10 mouse cellular contexts compared by ENCODE assay signal in the genomic region with DNA sequence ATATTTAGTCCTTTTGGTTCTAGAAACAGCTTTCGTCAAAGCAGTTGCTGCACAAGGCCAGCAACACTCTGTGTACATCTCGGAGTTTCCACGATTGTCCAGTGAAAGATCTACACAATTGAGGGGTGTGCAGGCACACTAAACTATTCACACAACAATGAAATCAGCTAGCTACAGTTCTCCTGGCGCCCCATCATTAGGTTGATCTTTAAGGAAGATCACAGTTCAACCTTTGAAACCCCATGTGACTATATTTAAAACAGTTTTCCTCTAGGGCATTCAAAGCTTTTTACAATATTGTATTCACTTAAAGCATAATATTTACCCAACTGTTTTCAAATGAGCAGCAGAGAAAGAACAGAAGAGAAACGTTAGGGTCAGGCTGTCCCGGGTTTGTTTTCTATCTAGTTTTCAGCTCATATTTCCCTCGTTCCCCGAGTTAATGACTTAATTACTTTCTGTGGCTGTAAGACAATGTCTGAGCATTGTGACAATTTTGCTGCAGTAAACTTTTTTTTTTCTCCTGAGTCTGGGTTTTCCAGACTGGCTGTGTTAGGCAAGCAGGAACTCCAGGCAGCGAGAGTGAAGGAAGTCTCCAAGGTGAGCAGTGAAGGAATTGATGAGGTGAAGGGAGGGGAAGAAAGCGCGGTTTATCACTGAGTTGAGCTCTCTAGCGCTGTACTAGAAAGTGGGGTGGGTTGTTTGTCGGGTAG. TPM values are rescaled to one million over a fixed set of nuclear protein-coding genes. Genes with fewer than 3 reads are reported as not detected.
DNase-seq lines count a peak whose midpoint lies in the region; ATAC-seq lines count a peak whose summit lies in the region.
"Had no signal": no experiment of that assay in that cellular context is flagged by ENCODE, and none has a peak within 500 bp of the region (broad histone marks: within the 10 kb centered on the region; RNA-seq: fewer than 3 reads in every experiment).

No protein-coding gene starts in this region.

- H3K4me2 ChIP-seq in hindbrain, embryonic 12.5 days (replicated peaks) = peak overlapping the region; percentile 15; the same call in 1 of the 2 replicates
- H3K4me2 ChIP-seq in hindbrain, embryonic 11.5 days (replicated peaks; ENCODE audit: low read depth, low read length) = no peak overlapping the region
- peak overlapping the region; percentile 20; the same call in 1 of the 2 replicates for H3K4me2 ChIP-seq in midbrain, embryonic 16.5 days (ENCODE audit: low read length)
- H3K4me2 ChIP-seq in stomach, embryonic 16.5 days (ENCODE audit: low read depth, low read length) = peak overlapping the region; percentile 40

- no peaks in the 10 kb centered on the region for H3K36me3 ChIP-seq in hindbrain, embryonic 12.5 days
- H3K36me3 ChIP-seq in hindbrain, embryonic 11.5 days (ENCODE audit: control insufficient read depth, insufficient read depth, low read length) = no peaks in the 10 kb centered on the region
- H3K36me3 ChIP-seq in midbrain, embryonic 16.5 days (ENCODE audit: control insufficient read depth, insufficient read depth, low read length) = no peaks in the 10 kb centered on the region
- H3K36me3 ChIP-seq in midbrain, embryonic 10.5 days = no peaks in the 10 kb centered on the region
- H3K36me3 ChIP-seq in limb, embryonic 10.5 days = no peaks in the 10 kb centered on the region
- H3K36me3 ChIP-seq in stomach, embryonic 16.5 days (ENCODE audit: control insufficient read depth, insufficient read depth, low read length) = no peaks in the 10 kb centered on the region

- H3K4me1 ChIP-seq in hindbrain, embryonic 12.5 days = no peaks in the 10 kb centered on the region
- no peaks in the 10 kb centered on the region for H3K4me1 ChIP-seq in hindbrain, embryonic 11.5 days (replicated peaks; ENCODE audit: control insufficient read depth, insufficient read depth, low read length)
- H3K4me1 ChIP-seq in midbrain, embryonic 16.5 days (ENCODE audit: control insufficient read depth, insufficient read depth, low read length) = no peaks in the 10 kb centered on the region
- no peaks in the 10 kb centered on the region for H3K4me1 ChIP-seq in midbrain, embryonic 10.5 days
- peaks cover 9% of the 10 kb centered on the region for H3K4me1 ChIP-seq in limb, embryonic 10.5 days
- H3K4me1 ChIP-seq in stomach, embryonic 16.5 days (ENCODE audit: control insufficient read depth, insufficient read depth, low read length) = peaks cover 5% of the 10 kb centered on the region; the same call in 1 of the 2 replicates

- ATAC-seq in hindbrain, embryonic 12.5 days (ENCODE audit: low FRiP score) = no peak
- ATAC-seq in hindbrain, embryonic 11.5 days (ENCODE audit: low FRiP score) = no peak
- ATAC-seq in midbrain, embryonic 16.5 days = no peak
- no peak for ATAC-seq in stomach, embryonic 16.5 days (ENCODE audit: insufficient read depth, low FRiP score)
- ATAC-seq: forebrain, embryonic 14.5 days had no signal

- H3K4me3 ChIP-seq in hindbrain, embryonic 12.5 days = no peak overlapping the region
- H3K4me3 ChIP-seq in hindbrain, embryonic 11.5 days (ENCODE audit: low read depth, low read length) = no peak overlapping the region
- H3K4me3 ChIP-seq in midbrain, embryonic 16.5 days (ENCODE audit: low read depth, low read length) = no peak overlapping the region
- H3K4me3 ChIP-seq in midbrain, embryonic 10.5 days = no peak overlapping the region
- peak overlapping the region; percentile 16; the same call in 1 of the 2 replicates for H3K4me3 ChIP-seq in limb, embryonic 10.5 days
- 0 out of 2 replicates have a peak overlapping the region, but pooled peaks have one; percentile 11 for H3K4me3 ChIP-seq in stomach, embryonic 16.5 days (replicated peaks; ENCODE audit: low read length)

- no peaks in the 10 kb centered on the region for H3K27me3 ChIP-seq in hindbrain, embryonic 12.5 days
- H3K27me3 ChIP-seq in hindbrain, embryonic 11.5 days (ENCODE audit: control insufficient read depth, insufficient read depth, low read length) = no peaks in the 10 kb centered on the region
- no peaks in the 10 kb centered on the region for H3K27me3 ChIP-seq in midbrain, embryonic 16.5 days (ENCODE audit: control insufficient read depth, insufficient read depth, low read depth, low read length)
- peaks cover 8% of the 10 kb centered on the region; the same call in 1 of the 2 replicates for H3K27me3 ChIP-seq in midbrain, embryonic 10.5 days (ENCODE audit: low read depth, poor library complexity, severe bottlenecking)
- 0 out of 2 replicates have a peak, but pooled peaks cover 6% of the 10 kb centered on the region for H3K27me3 ChIP-seq in limb, embryonic 10.5 days (ENCODE audit: low read depth, poor library complexity, severe bottlenecking)
- peaks cover 7% of the 10 kb centered on the region; the same call in 1 of the 2 replicates for H3K27me3 ChIP-seq in stomach, embryonic 16.5 days (ENCODE audit: control insufficient read depth, insufficient read depth, low read length)

- WGBS in hindbrain, embryonic 12.5 days = 58% methylated on average over 13 of the region's 13 CpGs
- 57% methylated on average over 13 of the region's 13 CpGs for WGBS in hindbrain, embryonic 11.5 days
- 59% methylated on average over 13 of the region's 13 CpGs for WGBS in midbrain, embryonic 16.5 days
- WGBS in midbrain, embryonic 10.5 days = 66% methylated on average over 13 of the region's 13 CpGs
- 47% methylated on average over 13 of the region's 13 CpGs for WGBS in limb, embryonic 10.5 days
- WGBS in stomach, embryonic 16.5 days = 35% methylated on average over 13 of the region's 13 CpGs

- H3K27ac ChIP-seq in hindbrain, embryonic 12.5 days = no peak overlapping the region
- H3K27ac ChIP-seq in hindbrain, embryonic 11.5 days (ENCODE audit: low read depth, low read length) = no peak overlapping the region
- H3K27ac ChIP-seq in midbrain, embryonic 16.5 days (ENCODE audit: low read length) = no peak overlapping the region
- H3K27ac ChIP-seq in midbrain, embryonic 10.5 days (replicated peaks) = no peak overlapping the region
- no peak overlapping the region for H3K27ac ChIP-seq in limb, embryonic 10.5 days
- no peak overlapping the region for H3K27ac ChIP-seq in stomach, embryonic 16.5 days (ENCODE audit: low read length)

- H3K9me3 ChIP-seq in hindbrain, embryonic 12.5 days (replicated peaks) = no peaks in the 10 kb centered on the region
- H3K9me3 ChIP-seq in hindbrain, embryonic 11.5 days (ENCODE audit: control insufficient read depth, low read length) = no peaks in the 10 kb centered on the region
- no peaks in the 10 kb centered on the region for H3K9me3 ChIP-seq in midbrain, embryonic 16.5 days (replicated peaks; ENCODE audit: control insufficient read depth, low read length, poor library complexity, severe bottlenecking)
- no peaks in the 10 kb centered on the region for H3K9me3 ChIP-seq in midbrain, embryonic 10.5 days (replicated peaks)
- H3K9me3 ChIP-seq in limb, embryonic 10.5 days (replicated peaks) = no peaks in the 10 kb centered on the region
- H3K9me3 ChIP-seq in stomach, embryonic 16.5 days (replicated peaks; ENCODE audit: control insufficient read depth, low read length) = no peaks in the 10 kb centered on the region

- DNase-seq in hindbrain, embryonic 11.5 days (ENCODE audit: low spot score) = no peak
- no peak for DNase-seq in midbrain, embryonic 10.5 days (ENCODE audit: low spot score)
- DNase-seq in limb, embryonic 10.5 days (ENCODE audit: low spot score) = no peak
- no peak for DNase-seq in embryo, embryonic 10 days (ENCODE audit: low spot score)
- DNase-seq in right cerebral cortex, postnatal 14 days = no peak
- DNase-seq: kidney, adult 8-10 months had no signal

- no peak overlapping the region for H3K9ac ChIP-seq in hindbrain, embryonic 12.5 days
- no peak overlapping the region for H3K9ac ChIP-seq in hindbrain, embryonic 11.5 days (ENCODE audit: low read depth, low read length)
- H3K9ac ChIP-seq in midbrain, embryonic 16.5 days (ENCODE audit: low read depth, low read length) = no peak overlapping the region
- H3K9ac ChIP-seq in stomach, embryonic 16.5 days (ENCODE audit: low read length) = no peak overlapping the region

RNA-seq across cellular contexts. Expression of a gene that starts 38.2 kb away (rescaled TPM):
- 1.2 TPM in 2 replicates for polyA plus RNA-seq in hindbrain, embryonic 12.5 days (2016; fragmentation: Nextera tagmentation; extraction: Ambion mirVana)
- 0.37 and 0.46 TPM in 2 replicates for polyA plus RNA-seq in hindbrain, embryonic 11.5 days (2014; fragmentation: Nextera tagmentation; extraction: Ambion mirVana)
- polyA plus RNA-seq in midbrain, embryonic 16.5 days (2015; fragmentation: Nextera tagmentation; extraction: Ambion mirVana) = 5.5 and 5.7 TPM in 2 replicates
- 0.17 and 0.19 TPM in 2 replicates for polyA plus RNA-seq in midbrain, embryonic 10.5 days (2016; fragmentation: Nextera tagmentation; extraction: Ambion mirVana)
- polyA plus RNA-seq in limb, embryonic 10.5 days (2016; fragmentation: Nextera tagmentation; extraction: Ambion mirVana) = 0.09 and 0.10 TPM in 2 replicates
- polyA plus RNA-seq in stomach, embryonic 16.5 days (2015; fragmentation: Nextera tagmentation; extraction: Ambion mirVana) = 0.47 and 0.53 TPM in 2 replicates

RNA-seq across cellular contexts. Expression of a gene that starts 39.8 kb away (rescaled TPM):
- polyA plus RNA-seq in hindbrain, embryonic 12.5 days (2016; fragmentation: Nextera tagmentation; extraction: Ambion mirVana) = 2.6 and 4.7 TPM in 2 replicates
- polyA plus RNA-seq in hindbrain, embryonic 11.5 days (2014; fragmentation: Nextera tagmentation; extraction: Ambion mirVana) = 2.5 and 2.6 TPM in 2 replicates
- polyA plus RNA-seq in midbrain, embryonic 16.5 days (2015; fragmentation: Nextera tagmentation; extraction: Ambion mirVana) = 1.7 and 2.3 TPM in 2 replicates
- polyA plus RNA-seq in midbrain, embryonic 10.5 days (2016; fragmentation: Nextera tagmentation; extraction: Ambion mirVana) = 2.9 and 3.2 TPM in 2 replicates
- polyA plus RNA-seq in limb, embryonic 10.5 days (2016; fragmentation: Nextera tagmentation; extraction: Ambion mirVana) = 7.0 and 7.1 TPM in 2 replicates
- polyA plus RNA-seq in stomach, embryonic 16.5 days (2015; fragmentation: Nextera tagmentation; extraction: Ambion mirVana) = 0.44 and 0.88 TPM in 2 replicates

Comparison
In these comparisons a context has a peak if more than half of its experiments do, and no peak if none do; other contexts are left out.
1. H3K4me3 ChIP-seq: peak in limb, embryonic 10.5 days (single experiment) and stomach, embryonic 16.5 days (single experiment); none in hindbrain, embryonic 12.5 days (single experiment), hindbrain, embryonic 11.5 days (single experiment), midbrain, embryonic 16.5 days (single experiment) and midbrain, embryonic 10.5 days (single experiment).